Mouse (Mus musculus): ENCODE measurements at regions not wholly inside any gene's neighbourhood (a gene's known extent, or its start where the extent isn't known, plus 50 kb on each side); places are given as distances from the start of the nearest gene placed in this dataset.

DNA sequence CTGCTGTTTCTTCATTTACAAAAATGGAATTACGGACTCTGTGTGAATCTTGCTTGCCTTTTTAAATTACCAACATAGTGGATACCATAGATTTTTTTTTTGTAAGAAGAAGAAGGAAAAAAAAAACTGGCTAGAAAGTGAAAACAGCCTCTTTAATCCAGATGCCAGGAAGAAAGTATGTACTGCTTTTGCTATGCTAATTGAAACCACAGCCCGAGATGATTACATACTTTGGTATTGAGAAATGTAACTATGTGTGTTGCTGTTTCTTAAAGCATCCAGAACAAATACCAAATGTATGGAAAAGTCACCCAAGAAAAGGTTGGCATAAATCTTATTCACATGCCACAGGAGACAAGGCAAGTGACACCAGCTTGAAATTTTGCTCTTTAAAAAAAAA, 93.2 kb upstream of the Nfe2l3 start:
- Histone ChIP-seq H3K4me1 (replicated peaks; ENCODE audit: control insufficient read depth, insufficient read depth) (no peaks in the 10 kb centered on the region), H3K4me2 (replicated peaks; ENCODE audit: low read depth) (no peak overlapping the region), H3K36me3 (ENCODE audit: control insufficient read depth, insufficient read depth, low read length) (no peaks in the 10 kb centered on the region), H3K27ac (replicated peaks) (no peak overlapping the region), H3K27me3 (ENCODE audit: control insufficient read depth, insufficient read depth, low read length) (no peaks in the 10 kb centered on the region), H3K9ac (ENCODE audit: low read length) (no peak overlapping the region), H3K9me3 (ENCODE audit: control insufficient read depth, low read length) (no peaks in the 10 kb centered on the region), H3K4me3 (ENCODE audit: low read depth, low read length) (no peak overlapping the region)
- TF ChIP-seq CTCF (IDR thresholded peaks at IDR 0.05; ENCODE audit: low read depth) (no peak), EP300 (optimal IDR thresholded peaks at IDR 0.05) (no peak)
- DNase-seq (ENCODE audit: low spot score) (no peak), ATAC-seq (ENCODE audit: low FRiP score, low TSS enrichment) (no peak)
- WGBS = 72% methylated on average over 2 of the region's 2 CpGs

DNA sequence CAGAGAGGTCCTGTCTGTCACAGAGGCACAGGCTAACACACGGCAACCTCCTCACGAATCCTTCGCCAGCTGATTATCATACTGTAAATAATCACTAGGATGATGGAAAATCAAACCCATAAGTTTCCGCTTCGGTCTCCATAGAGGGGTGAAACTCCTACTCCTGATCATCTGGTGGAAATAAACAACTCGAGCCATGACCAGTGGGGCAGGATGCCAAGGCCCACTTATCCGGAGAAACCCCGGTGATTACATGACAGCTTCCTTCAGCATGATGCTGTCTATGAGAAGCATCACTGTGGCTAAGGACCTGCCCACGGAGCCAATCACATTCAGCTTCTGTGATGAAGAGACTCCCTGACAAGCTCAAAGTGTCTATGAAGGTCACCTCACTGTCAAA, 84.7 kb upstream of the Nfe2l3 start:
- H3K27me3 ChIP-seq (ENCODE audit: control insufficient read depth, insufficient read depth, low read length) = no peaks in the 10 kb centered on the region
- H3K4me2 ChIP-seq (replicated peaks; ENCODE audit: low read depth) = no peak overlapping the region
- TF ChIP-seq EP300 (optimal IDR thresholded peaks at IDR 0.05) (no peak), CTCF (IDR thresholded peaks at IDR 0.05; ENCODE audit: low read depth) (no peak)
- H3K4me3 ChIP-seq (ENCODE audit: low read depth, low read length) = no peak overlapping the region
- 58% methylated on average over 9 of the region's 9 CpGs for WGBS
- H3K27ac ChIP-seq (replicated peaks) = no peak overlapping the region
- DNase-seq (ENCODE audit: low spot score) = no peak
- no peaks in the 10 kb centered on the region for H3K36me3 ChIP-seq (ENCODE audit: control insufficient read depth, insufficient read depth, low read length)
- H3K4me1 ChIP-seq (replicated peaks; ENCODE audit: control insufficient read depth, insufficient read depth) = no peaks in the 10 kb centered on the region
- no peaks in the 10 kb centered on the region for H3K9me3 ChIP-seq (ENCODE audit: control insufficient read depth, low read length)
- no peak overlapping the region for H3K9ac ChIP-seq (ENCODE audit: low read length)
- no peak for ATAC-seq (ENCODE audit: low FRiP score, low TSS enrichment)

- Histone ChIP-seq H3K36me3 (ENCODE audit: control insufficient read depth, insufficient read depth, low read length) (no peaks in the 10 kb centered on the region), H3K4me2 (replicated peaks; ENCODE audit: low read depth) (no peak overlapping the region), H3K9ac (ENCODE audit: low read length) (no peak overlapping the region), H3K4me3 (ENCODE audit: low read depth, low read length) (no peak overlapping the region), H3K27me3 (ENCODE audit: control insufficient read depth, insufficient read depth, low read length) (no peaks in the 10 kb centered on the region), H3K4me1 (replicated peaks; ENCODE audit: control insufficient read depth, insufficient read depth) (no peaks in the 10 kb centered on the region), H3K9me3 (ENCODE audit: control insufficient read depth, low read length) (no peaks in the 10 kb centered on the region), H3K27ac (replicated peaks) (no peak overlapping the region)
- DNase-seq (ENCODE audit: low spot score) (no peak), ATAC-seq (ENCODE audit: low FRiP score, low TSS enrichment) (no peak)
- TF ChIP-seq EP300 (optimal IDR thresholded peaks at IDR 0.05) = no peak
- TF ChIP-seq CTCF (IDR thresholded peaks at IDR 0.05; ENCODE audit: low read depth) = no peak
- WGBS = 62% methylated on average over 3 of the region's 3 CpGs
These were observed 82.7 kb upstream of the Nfe2l3 start for GRCm38 (mm10) chr6:51349771-51350170.

DNA sequence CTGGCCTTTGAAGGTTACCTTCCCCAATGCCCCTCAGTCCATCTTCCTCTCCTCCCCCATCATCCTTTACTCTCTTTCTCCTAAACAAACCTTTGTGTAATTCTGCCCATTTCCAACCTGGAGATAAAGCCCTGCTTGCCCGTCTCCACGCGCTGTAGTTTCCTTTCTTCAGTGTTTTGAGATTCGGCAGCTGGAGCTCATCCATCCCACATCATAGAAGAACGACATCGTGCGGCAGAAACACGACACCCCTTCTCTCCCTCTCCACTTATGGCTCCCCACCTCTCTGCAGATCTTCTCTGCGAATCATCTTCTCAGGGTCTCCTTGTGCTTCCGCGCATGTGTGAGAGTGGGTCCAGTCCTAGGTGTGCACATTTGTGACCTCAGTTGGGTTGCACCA, 77.4 kb upstream of the Nfe2l3 start:
- Histone ChIP-seq H3K4me3 (ENCODE audit: low read depth, low read length) (no peak overlapping the region), H3K4me2 (replicated peaks; ENCODE audit: low read depth) (no peak overlapping the region), H3K36me3 (ENCODE audit: control insufficient read depth, insufficient read depth, low read length) (no peaks in the 10 kb centered on the region), H3K9ac (ENCODE audit: low read length) (no peak overlapping the region), H3K9me3 (ENCODE audit: control insufficient read depth, low read length) (no peaks in the 10 kb centered on the region), H3K4me1 (replicated peaks; ENCODE audit: control insufficient read depth, insufficient read depth) (no peaks in the 10 kb centered on the region), H3K27ac (replicated peaks) (no peak overlapping the region), H3K27me3 (ENCODE audit: control insufficient read depth, insufficient read depth, low read length) (no peaks in the 10 kb centered on the region)
- DNase-seq (ENCODE audit: low spot score) (no peak), ATAC-seq (ENCODE audit: low FRiP score, low TSS enrichment) (no peak)
- WGBS = 60% methylated on average over 11 of the region's 11 CpGs
- TF ChIP-seq CTCF (IDR thresholded peaks at IDR 0.05; ENCODE audit: low read depth) = no peak
- TF ChIP-seq EP300 (optimal IDR thresholded peaks at IDR 0.05) = no peak

GRCm38 (mm10) chr6:51361611-51362180, 70.8 kb upstream of the Nfe2l3 start:
- H3K9ac ChIP-seq (ENCODE audit: low read length) = no peak overlapping the region
- no peaks in the 10 kb centered on the region for H3K4me1 ChIP-seq (replicated peaks; ENCODE audit: control insufficient read depth, insufficient read depth)
- no peak overlapping the region for H3K4me3 ChIP-seq (ENCODE audit: low read depth, low read length)
- no peaks in the 10 kb centered on the region for H3K27me3 ChIP-seq (ENCODE audit: control insufficient read depth, insufficient read depth, low read length)
- H3K9me3 ChIP-seq (ENCODE audit: control insufficient read depth, low read length) = no peaks in the 10 kb centered on the region
- TF ChIP-seq EP300 (optimal IDR thresholded peaks at IDR 0.05) (no peak), CTCF (IDR thresholded peaks at IDR 0.05; ENCODE audit: low read depth) (no peak)
- no peak for ATAC-seq (ENCODE audit: low FRiP score, low TSS enrichment)
- no peak overlapping the region for H3K27ac ChIP-seq (replicated peaks)
- DNase-seq (ENCODE audit: low spot score) = peak; percentile 41
- 59% methylated on average over 12 of the region's 12 CpGs for WGBS
- no peak overlapping the region for H3K4me2 ChIP-seq (replicated peaks; ENCODE audit: low read depth)
- no peaks in the 10 kb centered on the region for H3K36me3 ChIP-seq (ENCODE audit: control insufficient read depth, insufficient read depth, low read length)

GRCm38 (mm10) chr6:51362475-51363226, 69.8 kb upstream of the Nfe2l3 start:
- Histone ChIP-seq H3K4me3 (ENCODE audit: low read depth, low read length) (no peak overlapping the region), H3K9me3 (ENCODE audit: control insufficient read depth, low read length) (no peaks in the 10 kb centered on the region)

More at GRCm38 (mm10) chr6:51362475-51363226, 69.8 kb upstream of the Nfe2l3 start:
- peak; percentile 83 for TF ChIP-seq CTCF (IDR thresholded peaks at IDR 0.05; ENCODE audit: low read depth)
- TF ChIP-seq EP300 (optimal IDR thresholded peaks at IDR 0.05) = no peak
- Histone ChIP-seq H3K9ac (ENCODE audit: low read length) (no peak overlapping the region), H3K27ac (replicated peaks) (no peak overlapping the region), H3K27me3 (ENCODE audit: control insufficient read depth, insufficient read depth, low read length) (no peaks in the 10 kb centered on the region), H3K4me1 (replicated peaks; ENCODE audit: control insufficient read depth, insufficient read depth) (no peaks in the 10 kb centered on the region), H3K36me3 (ENCODE audit: control insufficient read depth, insufficient read depth, low read length) (no peaks in the 10 kb centered on the region), H3K4me2 (replicated peaks; ENCODE audit: low read depth) (peak overlapping the region; percentile 37; the same call in 1 of the 2 replicates)
- ATAC-seq (ENCODE audit: low FRiP score, low TSS enrichment) (peak; percentile 76), DNase-seq (ENCODE audit: low spot score) (peak; percentile 90)
- 10% methylated on average over 15 of the region's 15 CpGs for WGBS

All from stomach, postnatal 0 days (tissue).